Mouse (Mus musculus) forelimb bud, embryonic 11.5 days (tissue): ENCODE measurements around the gene Gstm5.

Source experiments
- DNase-seq: peaks from one replicate; pipeline ENCODE4 v3.0.0-alpha.2; 2012; ENCODE audit warnings: low read depth, low spot score

The Gstm5 gene

DNA sequence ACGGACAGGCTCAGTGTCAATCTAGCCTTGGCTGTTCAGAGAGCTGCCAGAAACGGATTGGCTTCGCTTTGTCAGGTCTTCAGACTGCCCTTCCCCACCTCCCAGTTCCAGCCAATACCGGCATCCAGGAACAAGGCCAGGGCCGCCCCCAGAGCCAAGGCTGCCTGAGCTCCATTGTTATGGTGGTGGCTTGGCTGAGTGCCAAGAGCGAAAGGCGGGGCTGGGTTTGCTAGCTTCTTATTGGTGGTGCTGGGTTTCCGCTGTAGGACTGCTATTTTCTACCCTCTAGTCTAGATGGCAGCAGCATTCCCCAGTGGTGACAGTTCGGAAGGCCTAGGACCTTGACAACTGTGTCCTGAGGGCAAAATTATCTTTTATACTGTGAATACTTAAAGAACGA, 36.0 kb downstream of the Gstm5 start, which contains the start of gene Gstm7:
Gene Gstm7, minus strand, starts transcription at position 148 of the 400 bp plus-strand sequence.
- peak; percentile 96 for DNase-seq

DNA sequence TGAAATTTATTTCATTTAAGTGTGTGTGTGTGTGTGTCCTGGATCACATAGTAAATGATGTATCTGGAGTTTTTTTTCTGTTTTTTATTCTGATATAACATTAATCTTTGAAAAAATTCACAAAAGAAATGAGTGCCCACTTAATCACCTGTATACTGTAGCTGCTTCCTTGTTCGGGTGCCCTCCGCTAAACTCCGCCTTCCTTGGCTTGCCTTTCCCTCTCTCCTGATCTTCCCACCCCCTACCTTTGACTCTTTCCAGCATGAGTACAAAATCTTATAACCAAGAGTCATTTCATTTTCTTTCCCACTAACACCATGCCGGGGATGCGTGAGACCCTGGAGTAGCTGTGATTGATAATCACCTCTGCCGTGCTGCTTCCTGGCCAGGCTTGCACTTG, 36.5 kb downstream of the Gstm5 start:
- no peak for DNase-seq

DNA sequence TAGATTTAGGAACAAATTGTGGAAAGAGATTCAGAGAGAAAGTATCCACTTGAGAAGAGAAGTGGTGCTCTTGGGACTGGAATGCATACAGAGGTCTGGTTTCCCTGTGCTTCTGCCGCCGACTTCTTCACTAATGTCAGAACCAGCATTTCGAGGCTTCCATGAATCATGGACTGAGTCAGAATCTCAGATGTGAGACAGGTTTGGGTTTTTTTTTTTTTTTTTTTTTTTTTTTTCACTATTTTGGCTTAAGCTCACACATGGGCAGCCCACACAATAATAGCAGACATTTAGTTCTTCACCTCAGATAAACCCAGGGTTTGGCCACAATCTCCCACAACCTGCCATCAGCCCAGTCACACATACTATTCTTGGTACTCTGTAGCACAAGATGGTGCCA, 39.6 kb downstream of the Gstm5 start:
- no peak for DNase-seq

DNA sequence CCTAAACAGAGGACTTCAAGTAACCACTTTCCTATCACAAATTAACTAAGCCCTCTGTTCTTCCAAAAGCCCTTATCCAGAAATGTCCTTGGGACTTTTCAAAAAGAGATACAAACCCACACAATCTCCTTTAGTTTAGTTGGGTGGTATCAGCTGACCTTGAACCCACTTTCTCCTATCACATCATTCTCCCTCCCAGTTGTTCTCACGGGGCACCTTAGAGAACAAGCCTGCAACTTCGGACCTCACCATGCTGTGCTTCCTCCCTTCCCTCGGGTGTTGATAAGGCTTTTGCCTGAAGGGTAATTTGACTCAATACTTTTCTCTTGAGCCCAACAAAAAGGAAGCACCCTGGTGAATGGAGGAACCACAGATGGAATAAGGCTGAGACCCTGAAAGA, 40.3 kb downstream of the Gstm5 start:
- no peak for DNase-seq

DNA sequence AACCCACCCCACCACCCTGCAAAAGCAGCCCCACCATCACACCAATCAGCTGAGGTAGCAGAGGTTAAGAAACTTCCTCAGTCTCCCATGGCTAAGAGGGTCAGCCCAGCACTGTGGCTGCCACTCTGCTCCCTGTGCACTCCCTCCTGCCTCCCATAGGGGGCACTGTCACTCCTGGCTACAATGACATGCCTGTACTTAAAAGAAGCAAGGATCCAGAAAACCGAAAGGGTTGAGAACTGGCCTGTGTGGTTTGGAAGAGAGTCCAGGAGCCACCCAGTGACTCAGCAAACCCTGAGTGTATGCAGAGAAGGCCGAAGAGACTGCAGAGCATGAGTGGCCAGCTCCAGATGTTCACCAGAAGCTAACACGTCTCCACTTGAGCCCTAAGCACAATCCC, 43.8 kb downstream of the Gstm5 start:
- DNase-seq, result peak; percentile 44

DNA sequence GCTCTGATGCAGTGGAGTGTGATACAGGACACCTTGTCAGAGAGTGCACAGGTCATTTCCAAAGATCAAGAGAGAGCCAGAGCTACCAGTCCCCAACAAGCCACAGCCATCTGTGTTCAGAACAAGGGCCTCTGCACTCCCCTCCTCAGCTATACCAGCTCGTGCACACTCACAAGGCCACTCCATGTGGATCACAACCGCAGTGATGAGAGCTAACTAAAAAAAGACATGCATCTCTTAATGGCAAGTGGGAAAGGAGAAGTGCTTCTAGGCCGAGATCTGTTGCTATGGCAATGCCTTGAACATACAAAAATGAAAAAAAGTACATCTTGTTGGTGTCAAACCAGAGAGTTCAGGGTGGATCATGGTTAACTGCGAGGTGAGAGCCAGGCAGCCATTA, 44.2 kb downstream of the Gstm5 start:
- DNase-seq, result no peak

DNA sequence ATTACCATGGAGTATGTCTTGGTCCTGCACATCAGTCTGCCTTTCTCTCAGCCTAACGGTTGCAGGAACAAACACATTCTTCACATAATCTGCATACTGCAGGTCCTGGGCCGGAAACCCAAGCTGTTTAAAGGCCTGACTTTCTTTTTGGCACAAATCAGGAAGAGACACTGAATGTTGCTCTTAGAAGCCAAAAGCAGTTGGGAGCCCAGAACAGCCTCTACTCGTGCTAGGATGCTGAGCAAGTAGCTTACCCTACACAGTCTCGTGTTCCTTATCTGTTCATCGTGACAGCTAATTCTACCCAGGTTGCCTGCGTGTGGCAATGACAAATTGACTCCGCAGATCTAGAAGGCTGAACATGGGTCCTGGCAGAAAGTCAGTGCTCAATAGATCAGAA, 44.9 kb downstream of the Gstm5 start:
- DNase-seq, result no peak

DNA sequence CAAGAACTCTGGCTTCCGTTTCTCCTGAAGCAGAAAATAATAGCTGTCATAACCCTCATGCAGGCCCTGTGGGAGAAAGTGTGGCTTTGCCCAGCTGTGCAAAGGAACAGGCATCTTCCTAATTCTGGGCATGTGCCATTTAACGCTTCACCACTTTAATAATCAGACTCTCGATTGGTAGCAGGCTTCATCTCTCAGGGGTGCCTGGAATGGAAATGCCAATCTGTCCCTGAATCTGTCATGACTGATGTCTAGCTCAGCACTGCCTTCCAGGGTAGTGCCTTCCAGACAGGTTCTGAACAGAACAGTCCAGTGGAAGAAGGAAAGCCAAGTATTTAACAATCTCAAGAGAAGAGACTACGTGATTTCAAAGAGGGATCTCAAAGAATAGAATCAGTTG, 45.6 kb downstream of the Gstm5 start:
- no peak for DNase-seq

DNA sequence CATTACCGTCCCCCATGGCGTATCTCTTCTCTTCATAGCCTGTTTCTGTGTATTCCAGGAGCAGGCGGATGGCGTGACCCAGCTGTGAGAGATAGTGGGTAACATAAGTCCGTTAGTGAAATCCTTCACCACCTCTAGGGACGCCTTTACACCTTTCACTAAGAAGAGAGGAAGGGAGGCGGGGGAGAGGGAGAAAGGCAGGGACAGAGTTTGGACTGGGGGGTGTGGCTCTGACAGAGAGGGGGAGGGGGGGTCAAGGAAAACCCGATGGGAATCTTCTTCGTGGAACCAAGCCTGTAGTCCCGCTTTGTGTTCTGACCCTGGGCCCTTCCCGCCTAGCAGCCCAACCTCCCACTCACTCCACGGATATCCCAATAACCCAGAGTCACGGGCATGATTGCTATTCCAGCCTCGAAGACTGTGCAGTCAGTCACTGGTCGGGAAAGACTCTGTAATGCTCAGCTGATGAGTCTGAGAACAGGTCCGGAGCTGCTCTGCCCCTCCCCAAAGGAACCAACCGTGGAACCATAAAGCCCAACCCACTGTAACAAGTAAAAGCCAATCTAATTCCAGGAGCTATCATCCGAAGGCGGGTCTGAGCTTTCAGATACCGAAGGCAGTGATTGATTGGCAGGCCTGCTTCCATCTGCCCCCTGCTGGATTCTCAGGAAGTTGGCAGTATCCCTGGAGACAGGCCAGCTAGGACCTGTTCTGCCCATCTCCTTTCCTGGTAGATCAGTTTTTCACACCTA, 47.8 kb downstream of the Gstm5 start, which contains the start of gene Gstm6:
Gene Gstm6, minus strand, starts transcription at position 511 of the 752 bp plus-strand sequence.
- DNase-seq, result no peak

DNA sequence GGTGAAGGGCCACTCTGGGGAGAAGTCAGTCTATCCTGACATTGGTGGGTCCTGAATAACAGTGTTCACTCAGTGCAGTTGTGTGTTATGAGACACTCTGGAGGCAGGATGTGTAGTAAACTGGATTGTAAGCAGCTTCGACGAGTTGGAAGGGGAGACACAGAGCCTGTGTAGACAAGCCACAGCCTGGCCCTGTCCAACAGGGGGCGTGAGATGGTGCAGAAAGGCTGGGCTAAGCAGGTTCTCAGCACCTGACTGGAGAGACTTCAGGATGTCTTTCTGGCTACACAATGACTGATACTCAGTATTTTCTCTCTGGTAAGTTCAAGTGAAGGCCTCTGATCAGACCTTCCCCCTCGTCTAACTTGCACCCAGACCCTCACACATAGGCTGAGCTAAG, 50.1 kb downstream of the Gstm5 start:
- DNase-seq, result no peak
